Mouse (Mus musculus) myocyte (in vitro differentiated cells): ENCODE results near the gene Spo11.

ENCODE experiments used
- POLR2A ChIP-seq: IDR thresholded peaks from one replicate; pipeline ENCODE4 v1.6.1; 2011; ENCODE audit warnings: low read depth, mild to moderate bottlenecking, control low read depth, moderate library complexity; ENCODE audit not compliant: insufficient read length
- POLR2AphosphoS2 ChIP-seq: IDR thresholded peaks from one replicate; pipeline ENCODE4 v1.6.1; 2011; ENCODE audit warnings: low read depth, control low read depth; ENCODE audit not compliant: insufficient read length
- USF1 ChIP-seq: IDR thresholded peaks from one replicate; pipeline ENCODE4 v1.6.1; 2011; ENCODE audit warnings: low read depth, mild to moderate bottlenecking, control low read depth, moderate library complexity

DNA sequence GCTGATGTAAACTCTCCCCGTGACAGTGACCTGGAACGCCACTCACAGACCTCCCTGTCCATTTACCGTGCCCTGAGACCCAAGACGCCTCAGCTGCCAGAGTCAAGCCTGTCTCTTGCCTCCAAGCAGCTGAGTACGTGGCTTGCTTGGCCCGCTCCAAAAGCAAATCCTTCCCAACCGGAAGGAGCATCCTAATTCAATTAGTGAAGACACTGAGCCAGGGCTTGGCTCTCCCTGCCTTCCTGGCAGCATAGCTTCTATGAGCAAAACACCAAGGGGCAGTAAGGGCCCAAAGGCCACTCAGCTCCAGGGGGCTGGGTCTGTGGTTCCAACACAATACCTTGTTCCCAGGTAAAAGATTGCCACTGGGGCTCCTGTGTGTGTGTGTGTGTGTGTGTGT lies 2.8 kb upstream of the Spo11 start:
- TF ChIP-seq USF1 (no peak), POLR2AphosphoS2 (no peak), POLR2A (no peak)
